Mouse (Mus musculus): Measurements from ENCODE around the gene Gm47996.

- TF ChIP-seq POLR2A (IDR thresholded peaks at IDR 0.05; ENCODE audit: borderline replicate concordance, extremely low read depth, low read depth, low read length) (no peak), CTCF (IDR thresholded peaks at IDR 0.05; ENCODE audit: insufficient read depth, low read length) (no peak)
Measured at GRCm38 (mm10) chr1:151166031-151166430, 43.9 kb upstream of the Gm47996 start.
